Mouse (Mus musculus) MEL (cell line): Measurements from ENCODE around the gene Pax4. TPM values are rescaled to one million over a fixed set of nuclear protein-coding genes. Genes with fewer than 3 reads are reported as not detected.

Experiments used
- DNase-seq: peaks from one replicate; pipeline ENCODE4 v3.0.0; 2011; ENCODE audit warnings: low read depth, low spot score
- H3K27ac ChIP-seq: 2 replicates; pipeline ENCODE4 v1.5.1; 2012; ENCODE audit warnings: low read depth, mild to moderate bottlenecking, control low read depth, low read length, moderate library complexity; ENCODE audit not compliant: control insufficient read depth
- H3K27me3 ChIP-seq, 2 experiments: fragments of 150-350 bp in 1 of 2; sonication (generic) in 1 of 2; 2 replicates each; pipeline ENCODE4 v1.6.1; 2012; ENCODE audit warnings: low read length in 2 of 2, mild to moderate bottlenecking in 2 of 2, improper control_type of control experiment in 1 of 2, moderate library complexity in 1 of 2; ENCODE audit not compliant: insufficient read depth in 2 of 2, control insufficient read depth in 1 of 2
- H3K36me3 ChIP-seq, 2 experiments: 2 replicates each; pipeline ENCODE4 v1.6.1; 2012 to 2014; ENCODE audit warnings: low read length in 2 of 2, improper control_type of control experiment in 1 of 2, inconsistent platforms in 1 of 2, mild to moderate bottlenecking in 1 of 2; ENCODE audit not compliant: insufficient read depth in 2 of 2, control insufficient read depth in 1 of 2
- H3K4me1 ChIP-seq, 2 experiments: fragments of 150-350 bp in 1 of 2; sonication (generic) in 1 of 2; 2 replicates each; pipeline ENCODE4 v1.6.1; 2012; ENCODE audit warnings: low read length in 2 of 2, improper control_type of control experiment in 1 of 2, mild to moderate bottlenecking in 1 of 2; ENCODE audit not compliant: insufficient read depth in 2 of 2, control insufficient read depth in 1 of 2
- H3K4me3 ChIP-seq, 2 experiments: fragments of 150-350 bp in 1 of 2; sonication (generic) in 1 of 2; 2 replicates each; pipeline ENCODE4 v1.5.1; 2012; ENCODE audit warnings: low read depth in 2 of 2, low read length in 2 of 2, mild to moderate bottlenecking in 2 of 2, moderate library complexity in 2 of 2, control low read depth in 1 of 2, improper control_type of control experiment in 1 of 2; ENCODE audit not compliant: control insufficient read depth in 1 of 2, insufficient read depth in 1 of 2
- H3K79me2 ChIP-seq: 2 replicates; pipeline ENCODE4 v1.6.1; 2012; ENCODE audit warnings: mild to moderate bottlenecking, low read length, moderate library complexity; ENCODE audit not compliant: control insufficient read depth, poor library complexity, insufficient read depth
- H3K9ac ChIP-seq: 2 replicates; pipeline ENCODE4 v1.6.1; 2012; ENCODE audit warnings: low read depth, mild to moderate bottlenecking, control low read depth, low read length, moderate library complexity; ENCODE audit not compliant: control insufficient read depth, poor library complexity, severe bottlenecking
- H3K9me3 ChIP-seq: fragments of 150-350 bp; sonication (generic); replicated peaks from 2 replicates; pipeline ENCODE4 v1.6.1; 2012; ENCODE audit warnings: mild to moderate bottlenecking, low read length, improper control_type of control experiment, moderate library complexity; ENCODE audit not compliant: insufficient read depth
- CHD1 ChIP-seq: IDR thresholded peaks from 2 replicates; pipeline ENCODE4 v1.6.1; 2012; ENCODE audit warnings: low read depth, mild to moderate bottlenecking, inconsistent platforms, low read length, improper control_type of control experiment
- CHD2 ChIP-seq: IDR thresholded peaks from 2 replicates; pipeline ENCODE4 v1.6.1; 2011; ENCODE audit warnings: low read length, improper control_type of control experiment
- CTCF ChIP-seq, 3 experiments: IDR thresholded peaks in 2 of 3; conservative IDR thresholded peaks in 1 of 3; 2 replicates each; pipeline ENCODE4 v1.5.1; 2011 to 2012; ENCODE audit warnings: low read length in 3 of 3, low read depth in 2 of 3, mild to moderate bottlenecking in 2 of 3, improper control_type of control experiment in 1 of 3, inconsistent platforms in 1 of 3, mixed read lengths in 1 of 3, moderate library complexity in 1 of 3; ENCODE audit not compliant: control insufficient read depth in 1 of 3, insufficient read depth in 1 of 3, poor library complexity in 1 of 3, severe bottlenecking in 1 of 3
- E2F4 ChIP-seq: IDR thresholded peaks from 2 replicates; pipeline ENCODE4 v1.6.1; 2011; ENCODE audit warnings: low read depth, low read length, improper control_type of control experiment, borderline replicate concordance
- EP300 ChIP-seq, 2 experiments: IDR thresholded peaks; 2 replicates each; pipeline ENCODE4 v1.6.1; 2011; ENCODE audit warnings: improper control_type of control experiment in 2 of 2, low read length in 2 of 2, low read depth in 1 of 2, mild to moderate bottlenecking in 1 of 2
- KAT2A ChIP-seq: conservative IDR thresholded peaks from 2 replicates; pipeline ENCODE4 v1.6.1; 2012; ENCODE audit warnings: low read depth, low read length, improper control_type of control experiment, inconsistent platforms
- MAFK ChIP-seq: IDR thresholded peaks from 2 replicates; pipeline ENCODE4 v1.6.1; 2011; ENCODE audit warnings: low read depth, mild to moderate bottlenecking, low read length, improper control_type of control experiment, borderline replicate concordance
- MAX ChIP-seq: IDR thresholded peaks from 2 replicates; pipeline ENCODE4 v1.6.1; 2011; ENCODE audit warnings: low read length, improper control_type of control experiment
- MAZ ChIP-seq: IDR thresholded peaks from 2 replicates; pipeline ENCODE4 v1.6.1; 2012; ENCODE audit warnings: low read depth, mild to moderate bottlenecking, inconsistent platforms, low read length, improper control_type of control experiment
- MEF2A ChIP-seq: IDR thresholded peaks from 2 replicates; pipeline ENCODE4 v1.6.1; 2014; ENCODE audit warnings: low read depth, mild to moderate bottlenecking, inconsistent platforms, low read length, improper control_type of control experiment; ENCODE audit not compliant: poor library complexity, insufficient replicate concordance, severe bottlenecking; ENCODE audit errors: extremely low read depth
- MXI1 ChIP-seq: IDR thresholded peaks from 2 replicates; pipeline ENCODE4 v1.6.1; 2011; ENCODE audit warnings: mild to moderate bottlenecking, low read depth, low read length, improper control_type of control experiment
- MYB ChIP-seq: IDR thresholded peaks from 2 replicates; pipeline ENCODE4 v1.6.1; 2011; ENCODE audit warnings: mild to moderate bottlenecking, low read depth, low read length, improper control_type of control experiment
- MYC ChIP-seq: IDR thresholded peaks from 2 replicates; pipeline ENCODE4 v1.6.1; 2011; ENCODE audit warnings: low read depth, mild to moderate bottlenecking, low read length, improper control_type of control experiment, moderate library complexity
- NRF1 ChIP-seq: IDR thresholded peaks from 2 replicates; pipeline ENCODE4 v1.6.1; 2014; ENCODE audit warnings: low read depth, mild to moderate bottlenecking, inconsistent platforms, low read length, improper control_type of control experiment, moderate library complexity; ENCODE audit not compliant: poor library complexity, insufficient read depth, severe bottlenecking
- POLR2A ChIP-seq, 2 experiments: IDR thresholded peaks; 2 replicates each; pipeline ENCODE4 v1.6.1; 2011 to 2012; ENCODE audit warnings: low read length in 2 of 2, mild to moderate bottlenecking in 2 of 2, control low read depth in 1 of 2, improper control_type of control experiment in 1 of 2, low read depth in 1 of 2, moderate library complexity in 1 of 2; ENCODE audit not compliant: control insufficient read depth in 1 of 2, insufficient read depth in 1 of 2, poor library complexity in 1 of 2
- POLR2AphosphoS2 ChIP-seq: IDR thresholded peaks from 2 replicates; pipeline ENCODE4 v1.6.1; 2011; ENCODE audit warnings: low read length, improper control_type of control experiment
- SMC3 ChIP-seq: IDR thresholded peaks from 2 replicates; pipeline ENCODE4 v1.6.1; 2011; ENCODE audit warnings: low read depth, low read length, improper control_type of control experiment
- TAL1 ChIP-seq: IDR thresholded peaks from 2 replicates; pipeline ENCODE4 v1.6.1; 2012; ENCODE audit warnings: mild to moderate bottlenecking, inconsistent platforms, low read length, moderate library complexity, mixed read lengths
- TBP ChIP-seq: IDR thresholded peaks from 2 replicates; pipeline ENCODE4 v1.8.0; 2011; ENCODE audit warnings: low read depth, low read length, improper control_type of control experiment
- TCF12 ChIP-seq: IDR thresholded peaks from 2 replicates; pipeline ENCODE4 v1.6.1; 2014; ENCODE audit warnings: low read depth, mild to moderate bottlenecking, inconsistent platforms, low read length, improper control_type of control experiment, moderate library complexity
- UBTF ChIP-seq: IDR thresholded peaks from 2 replicates; pipeline ENCODE4 v1.6.1; 2012; ENCODE audit warnings: low read depth, mild to moderate bottlenecking, inconsistent platforms, low read length, improper control_type of control experiment, moderate library complexity, borderline replicate concordance; ENCODE audit not compliant: insufficient read depth
- USF2 ChIP-seq, 2 experiments: IDR thresholded peaks; 2 replicates each; pipeline ENCODE4 v1.6.1; 2011 to 2012; ENCODE audit warnings: improper control_type of control experiment in 2 of 2, low read length in 2 of 2, borderline replicate concordance in 1 of 2, inconsistent platforms in 1 of 2, low read depth in 1 of 2, mild to moderate bottlenecking in 1 of 2; ENCODE audit not compliant: insufficient read depth in 1 of 2
- ZKSCAN1 ChIP-seq: IDR thresholded peaks from 2 replicates; pipeline ENCODE4 v1.6.1; 2012; ENCODE audit warnings: low read depth, mild to moderate bottlenecking, inconsistent platforms, low read length, improper control_type of control experiment, moderate library complexity
- polyA plus RNA-seq, 2 experiments: library from polyadenylated mRNA; stranded (reverse) in 1 of 2; unstranded in 1 of 2; fragments of >175 nt in 1 of 2; fragments of >200 nt in 1 of 2; gene quantifications; 2 replicates each; pipeline versions ENCODE4 v1.2.1 to v1.2.4; 2012; ENCODE audit warnings: low replicate concordance in 2 of 2, low read depth in 1 of 2; ENCODE audit not compliant: insufficient read length in 2 of 2, insufficient read depth in 1 of 2, missing spikeins in 1 of 2
- total RNA-seq: library from RNA; depleted of rRNA; stranded (reverse); fragments of 300-350 nt; gene quantifications from 2 replicates; pipeline ENCODE4 v1.2.3, GENCODE M21; 2012

Gene Pax4
- total and polyA plus RNA-seq, 3 experiments: not detected

DNA sequence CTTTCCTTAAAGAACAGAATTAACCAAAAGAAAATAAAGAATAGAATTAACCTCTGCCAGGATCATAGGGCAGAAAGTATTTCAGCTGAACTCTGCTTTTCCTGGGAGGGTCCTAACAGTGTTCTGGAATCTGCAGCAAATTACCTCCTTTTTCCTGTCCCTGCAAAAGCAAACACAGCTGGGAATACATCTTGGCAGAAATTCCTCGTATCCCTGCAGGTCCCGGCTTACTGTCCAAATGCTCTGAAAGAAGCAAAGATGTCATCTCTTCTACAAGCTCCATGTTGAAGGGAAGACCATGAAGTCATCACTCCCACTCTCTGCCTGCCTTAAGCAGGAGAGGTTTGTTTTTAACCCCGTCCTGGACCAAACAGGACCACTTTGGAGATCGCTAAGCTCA is 32.2 kb downstream of the Pax4 start:
- Histone ChIP-seq H3K9me3 (no peaks in the 10 kb centered on the region), H3K4me1 (peaks cover 2 to 14% of the 10 kb centered on the region in 2 experiments; a peak in 3 of 4 replicates), H3K9ac (no peak overlapping the region), H3K27me3 (no peaks in the 10 kb centered on the region), H3K27ac (no peak overlapping the region), H3K36me3 (peaks cover 0 to 5% of the 10 kb centered on the region in 2 experiments; a peak in 3 of 4 replicates), H3K79me2 (peaks cover 12% of the 10 kb centered on the region), H3K4me3 (no peak overlapping the region)
- TF ChIP-seq KAT2A (no peak), MAX (no peak), MAZ (no peak), CHD1 (no peak), TBP (no peak), POLR2A (IDR thresholded peaks at IDR 0.05; ENCODE audit: control insufficient read depth in 1 of 2, insufficient read depth in 1 of 2, low read depth in 1 of 2, low read length in 2 of 2, poor library complexity in 1 of 2) (no peak), MEF2A (no peak)
- no peak for DNase-seq

DNA sequence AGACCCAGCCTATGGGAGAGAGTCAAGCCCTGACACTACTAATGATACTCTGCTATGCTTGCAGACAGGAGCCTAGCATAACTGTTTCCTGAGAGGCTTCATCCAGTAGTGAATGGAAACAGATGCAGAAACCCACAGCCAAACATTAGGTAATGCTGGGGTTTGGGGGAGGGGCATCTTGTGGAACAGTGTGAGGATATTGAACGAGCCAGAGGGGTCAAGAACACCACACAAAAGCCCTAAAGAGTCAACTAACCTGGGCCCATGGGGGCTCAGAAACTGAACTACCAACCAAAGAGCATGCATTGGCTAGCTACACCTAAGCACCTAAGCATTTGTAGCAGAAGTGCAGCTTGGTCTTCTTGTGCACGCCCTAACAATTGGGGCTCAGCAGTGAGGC is 37.9 kb downstream of the Pax4 start:
- Histone ChIP-seq H3K79me2 (no peaks in the 10 kb centered on the region), H3K27me3 (no peaks in the 10 kb centered on the region), H3K9ac (no peak overlapping the region)
- TF ChIP-seq MXI1: no peak
- no peak for TF ChIP-seq CHD1
- no peak for TF ChIP-seq EP300 (IDR thresholded peaks at IDR 0.05; ENCODE audit: low read depth in 1 of 2, low read length in 2 of 2)
- TF ChIP-seq KAT2A: no peak
- TF ChIP-seq NRF1: no peak
- TF ChIP-seq MEF2A: no peak
- TF ChIP-seq, all 39 proteins: peak for 0
- Histone ChIP-seq H3K4me1 (no peaks in the 10 kb centered on the region), H3K9me3 (no peaks in the 10 kb centered on the region), H3K36me3 (no peaks in the 10 kb centered on the region; a peak in 1 of 4 replicates), H3K4me3 (no peak overlapping the region), H3K27ac (no peak overlapping the region)
- DNase-seq: no peak

GRCm38 (mm10) chr6:28410053-28410452 is 39.1 kb downstream of the Pax4 start:
- H3K27me3 ChIP-seq: no peaks in the 10 kb centered on the region
- H3K27ac ChIP-seq: no peak overlapping the region
- H3K79me2 ChIP-seq: no peaks in the 10 kb centered on the region
- no peaks in the 10 kb centered on the region for H3K9me3 ChIP-seq
- TF ChIP-seq MYC (no peak), MAFK (no peak), TAL1 (no peak), TCF12 (no peak), USF2 (IDR thresholded peaks at IDR 0.05; ENCODE audit: borderline replicate concordance in 1 of 2, insufficient read depth in 1 of 2, low read depth in 1 of 2, low read length in 2 of 2) (no peak), E2F4 (no peak), MAX (no peak), UBTF (no peak), POLR2AphosphoS2 (no peak), SMC3 (no peak), CHD2 (no peak), CTCF (IDR thresholded peaks at IDR 0.05 in 2 of 3, conservative IDR thresholded peaks at IDR 0.05 in 1 of 3; ENCODE audit: control insufficient read depth in 1 of 3, insufficient read depth in 1 of 3, low read depth in 2 of 3, low read length in 3 of 3, poor library complexity in 1 of 3, severe bottlenecking in 1 of 3) (no peak), ZKSCAN1 (no peak), MYB (no peak), EP300 (IDR thresholded peaks at IDR 0.05; ENCODE audit: low read depth in 1 of 2, low read length in 2 of 2) (no peak)
- TF ChIP-seq, all 39 proteins: peak for 0
- H3K4me1 ChIP-seq: no peaks in the 10 kb centered on the region
- H3K9ac ChIP-seq: no peak overlapping the region
- no peak overlapping the region for H3K4me3 ChIP-seq
- no peaks in the 10 kb centered on the region for H3K36me3 ChIP-seq
- no peak for DNase-seq
